Mouse (Mus musculus) MEL (cell line): Measurements from ENCODE around the gene Vwf. TPM values are rescaled to one million over a fixed set of nuclear protein-coding genes. Genes with fewer than 3 reads are reported as not detected.

Experiments
- DNase-seq: peaks from one replicate; pipeline ENCODE4 v3.0.0; 2011; ENCODE audit warnings: low read depth, low spot score
- H3K27ac ChIP-seq: 2 replicates; pipeline ENCODE4 v1.5.1; 2012; ENCODE audit warnings: low read depth, mild to moderate bottlenecking, control low read depth, low read length, moderate library complexity; ENCODE audit not compliant: control insufficient read depth
- H3K27me3 ChIP-seq, 2 experiments: fragments of 150-350 bp in 1 of 2; sonication (generic) in 1 of 2; 2 replicates each; pipeline ENCODE4 v1.6.1; 2012; ENCODE audit warnings: low read length in 2 of 2, mild to moderate bottlenecking in 2 of 2, improper control_type of control experiment in 1 of 2, moderate library complexity in 1 of 2; ENCODE audit not compliant: insufficient read depth in 2 of 2, control insufficient read depth in 1 of 2
- H3K36me3 ChIP-seq, 2 experiments: 2 replicates each; pipeline ENCODE4 v1.6.1; 2012 to 2014; ENCODE audit warnings: low read length in 2 of 2, improper control_type of control experiment in 1 of 2, inconsistent platforms in 1 of 2, mild to moderate bottlenecking in 1 of 2; ENCODE audit not compliant: insufficient read depth in 2 of 2, control insufficient read depth in 1 of 2
- H3K4me1 ChIP-seq, 2 experiments: fragments of 150-350 bp in 1 of 2; sonication (generic) in 1 of 2; 2 replicates each; pipeline ENCODE4 v1.6.1; 2012; ENCODE audit warnings: low read length in 2 of 2, improper control_type of control experiment in 1 of 2, mild to moderate bottlenecking in 1 of 2; ENCODE audit not compliant: insufficient read depth in 2 of 2, control insufficient read depth in 1 of 2
- H3K4me3 ChIP-seq, 2 experiments: fragments of 150-350 bp in 1 of 2; sonication (generic) in 1 of 2; 2 replicates each; pipeline ENCODE4 v1.5.1; 2012; ENCODE audit warnings: low read depth in 2 of 2, low read length in 2 of 2, mild to moderate bottlenecking in 2 of 2, moderate library complexity in 2 of 2, control low read depth in 1 of 2, improper control_type of control experiment in 1 of 2; ENCODE audit not compliant: control insufficient read depth in 1 of 2, insufficient read depth in 1 of 2
- H3K79me2 ChIP-seq: 2 replicates; pipeline ENCODE4 v1.6.1; 2012; ENCODE audit warnings: mild to moderate bottlenecking, low read length, moderate library complexity; ENCODE audit not compliant: control insufficient read depth, poor library complexity, insufficient read depth
- H3K9ac ChIP-seq: 2 replicates; pipeline ENCODE4 v1.6.1; 2012; ENCODE audit warnings: low read depth, mild to moderate bottlenecking, control low read depth, low read length, moderate library complexity; ENCODE audit not compliant: control insufficient read depth, poor library complexity, severe bottlenecking
- H3K9me3 ChIP-seq: fragments of 150-350 bp; sonication (generic); replicated peaks from 2 replicates; pipeline ENCODE4 v1.6.1; 2012; ENCODE audit warnings: mild to moderate bottlenecking, low read length, improper control_type of control experiment, moderate library complexity; ENCODE audit not compliant: insufficient read depth
- CTCF ChIP-seq, 3 experiments: IDR thresholded peaks in 2 of 3; conservative IDR thresholded peaks in 1 of 3; 2 replicates each; pipeline ENCODE4 v1.5.1; 2011 to 2012; ENCODE audit warnings: low read length in 3 of 3, low read depth in 2 of 3, mild to moderate bottlenecking in 2 of 3, improper control_type of control experiment in 1 of 3, inconsistent platforms in 1 of 3, mixed read lengths in 1 of 3, moderate library complexity in 1 of 3; ENCODE audit not compliant: control insufficient read depth in 1 of 3, insufficient read depth in 1 of 3, poor library complexity in 1 of 3, severe bottlenecking in 1 of 3
- ELF1 ChIP-seq: IDR thresholded peaks from 2 replicates; pipeline ENCODE4 v1.6.1; 2014; ENCODE audit warnings: low read depth, mild to moderate bottlenecking, inconsistent platforms, low read length, improper control_type of control experiment, moderate library complexity
- EP300 ChIP-seq, 2 experiments: IDR thresholded peaks; 2 replicates each; pipeline ENCODE4 v1.6.1; 2011; ENCODE audit warnings: improper control_type of control experiment in 2 of 2, low read length in 2 of 2, low read depth in 1 of 2, mild to moderate bottlenecking in 1 of 2
- MAFK ChIP-seq: IDR thresholded peaks from 2 replicates; pipeline ENCODE4 v1.6.1; 2011; ENCODE audit warnings: low read depth, mild to moderate bottlenecking, low read length, improper control_type of control experiment, borderline replicate concordance
- MYB ChIP-seq: IDR thresholded peaks from 2 replicates; pipeline ENCODE4 v1.6.1; 2011; ENCODE audit warnings: mild to moderate bottlenecking, low read depth, low read length, improper control_type of control experiment
- MYC ChIP-seq: IDR thresholded peaks from 2 replicates; pipeline ENCODE4 v1.6.1; 2011; ENCODE audit warnings: low read depth, mild to moderate bottlenecking, low read length, improper control_type of control experiment, moderate library complexity
- NRF1 ChIP-seq: IDR thresholded peaks from 2 replicates; pipeline ENCODE4 v1.6.1; 2014; ENCODE audit warnings: low read depth, mild to moderate bottlenecking, inconsistent platforms, low read length, improper control_type of control experiment, moderate library complexity; ENCODE audit not compliant: poor library complexity, insufficient read depth, severe bottlenecking
- RAD21 ChIP-seq: IDR thresholded peaks from 2 replicates; pipeline ENCODE4 v1.6.1; 2011; ENCODE audit warnings: mild to moderate bottlenecking, low read depth, low read length, improper control_type of control experiment
- TBP ChIP-seq: IDR thresholded peaks from 2 replicates; pipeline ENCODE4 v1.8.0; 2011; ENCODE audit warnings: low read depth, low read length, improper control_type of control experiment
- USF2 ChIP-seq, 2 experiments: IDR thresholded peaks; 2 replicates each; pipeline ENCODE4 v1.6.1; 2011 to 2012; ENCODE audit warnings: improper control_type of control experiment in 2 of 2, low read length in 2 of 2, borderline replicate concordance in 1 of 2, inconsistent platforms in 1 of 2, low read depth in 1 of 2, mild to moderate bottlenecking in 1 of 2; ENCODE audit not compliant: insufficient read depth in 1 of 2
- polyA plus RNA-seq, 2 experiments: library from polyadenylated mRNA; stranded (reverse) in 1 of 2; unstranded in 1 of 2; fragments of >175 nt in 1 of 2; fragments of >200 nt in 1 of 2; gene quantifications; 2 replicates each; pipeline versions ENCODE4 v1.2.1 to v1.2.4; 2012; ENCODE audit warnings: low replicate concordance in 2 of 2, low read depth in 1 of 2; ENCODE audit not compliant: insufficient read length in 2 of 2, insufficient read depth in 1 of 2, missing spikeins in 1 of 2
- total RNA-seq: library from RNA; depleted of rRNA; stranded (reverse); fragments of 300-350 nt; gene quantifications from 2 replicates; pipeline ENCODE4 v1.2.3, GENCODE M21; 2012

Gene Vwf
- total and polyA plus RNA-seq, 3 experiments, result 0.29 to 0.42 TPM; not detected in 1

DNA sequence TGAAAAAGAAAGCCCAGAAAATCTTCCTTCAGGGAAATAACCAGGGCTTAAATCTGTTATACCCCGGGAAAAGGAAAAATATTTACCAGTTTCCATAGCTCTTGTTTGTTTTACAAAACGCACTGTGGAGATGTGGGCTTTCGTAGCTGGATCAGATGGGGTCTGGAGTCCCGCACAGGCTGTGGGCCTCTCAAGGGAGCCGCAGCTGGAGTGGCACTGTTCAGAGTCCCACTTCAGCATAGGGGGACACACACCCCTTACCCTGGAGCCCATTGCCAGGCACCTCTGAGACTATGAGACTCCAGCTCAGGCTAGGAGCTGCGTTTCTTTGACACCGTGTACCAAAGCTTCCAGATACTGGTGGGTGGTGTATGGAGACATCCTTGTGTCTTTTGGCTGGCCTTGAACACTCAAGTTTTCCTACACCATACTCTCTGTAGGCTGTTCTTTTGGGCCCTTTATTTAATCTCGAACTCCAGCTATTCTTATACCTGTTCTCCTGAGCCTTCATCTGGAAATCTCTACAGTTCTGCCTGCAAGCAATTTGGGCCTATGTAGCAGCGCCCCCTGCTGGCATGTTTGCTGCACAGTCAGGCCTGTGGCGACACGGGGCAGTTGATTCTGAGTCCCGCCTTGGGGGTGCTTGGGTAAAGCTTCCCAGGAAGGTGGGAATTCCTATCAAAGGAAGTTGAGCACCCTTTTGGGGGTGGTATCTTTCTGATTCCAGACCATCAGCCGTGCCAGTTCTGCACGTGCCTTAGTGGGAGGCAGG lies 114.7 kb downstream of the Vwf start:
- TF ChIP-seq MYC, result no peak
- TF ChIP-seq RAD21, result peak; percentile 18
- TF ChIP-seq CTCF (IDR thresholded peaks at IDR 0.05 in 2 of 3, conservative IDR thresholded peaks at IDR 0.05 in 1 of 3; ENCODE audit: control insufficient read depth in 1 of 3, insufficient read depth in 1 of 3, low read depth in 2 of 3, low read length in 3 of 3, poor library complexity in 1 of 3, severe bottlenecking in 1 of 3), result peak; percentile 28 to 70 (median 37)
- DNase-seq, result peak; percentile 17
- no peaks in the 10 kb centered on the region for H3K27me3 ChIP-seq
- no peak overlapping the region for H3K4me3 ChIP-seq
- H3K9ac ChIP-seq, result no peak overlapping the region
- no peaks in the 10 kb centered on the region for H3K9me3 ChIP-seq
- H3K79me2 ChIP-seq, result no peaks in the 10 kb centered on the region
- no peaks in the 10 kb centered on the region for H3K4me1 ChIP-seq
- no peaks in the 10 kb centered on the region for H3K36me3 ChIP-seq
- no peak overlapping the region for H3K27ac ChIP-seq

DNA sequence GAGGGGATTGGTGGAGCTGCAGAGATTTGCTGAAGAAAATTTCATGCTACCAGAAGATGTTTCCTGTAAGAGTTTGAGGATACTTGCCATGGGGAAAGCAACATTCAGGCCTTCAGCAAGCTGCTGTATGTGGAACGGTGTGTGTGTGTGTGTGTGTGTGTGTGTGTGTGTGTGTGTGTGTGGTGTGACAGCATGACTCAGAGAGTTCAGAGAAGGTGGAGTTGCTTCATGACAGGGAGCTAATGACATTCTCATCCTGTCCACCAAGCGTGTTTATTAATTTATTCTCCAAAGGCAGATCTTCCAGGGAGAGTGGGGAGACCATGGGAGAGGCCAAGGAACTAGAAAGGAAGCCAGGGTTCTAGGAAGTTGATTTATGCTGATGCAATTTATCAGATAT lies 117.3 kb downstream of the Vwf start:
- H3K27ac ChIP-seq, result no peak overlapping the region
- H3K9me3 ChIP-seq, result no peaks in the 10 kb centered on the region
- H3K27me3 ChIP-seq, result no peaks in the 10 kb centered on the region
- no peak overlapping the region for H3K9ac ChIP-seq
- no peak overlapping the region for H3K4me3 ChIP-seq
- no peaks in the 10 kb centered on the region for H3K4me1 ChIP-seq
- H3K36me3 ChIP-seq, result no peaks in the 10 kb centered on the region
- no peaks in the 10 kb centered on the region for H3K79me2 ChIP-seq
- TF ChIP-seq ELF1 (no peak), NRF1 (no peak), EP300 (IDR thresholded peaks at IDR 0.05; ENCODE audit: low read depth in 1 of 2, low read length in 2 of 2) (no peak), USF2 (IDR thresholded peaks at IDR 0.05; ENCODE audit: borderline replicate concordance in 1 of 2, insufficient read depth in 1 of 2, low read depth in 1 of 2, low read length in 2 of 2) (no peak), MYB (no peak)
- DNase-seq, result no peak

GRCm38 (mm10) chr6:125671835-125672234 lies 125.3 kb downstream of the Vwf start:
- TF ChIP-seq MAFK (0 out of 2 replicates have a peak, but pooled peaks have one; percentile 49), TBP (no peak)

More at GRCm38 (mm10) chr6:125671835-125672234, 125.3 kb downstream of the Vwf start:
- H3K79me2 ChIP-seq, result no peaks in the 10 kb centered on the region
- no peak for DNase-seq
- H3K4me3 ChIP-seq, result no peak overlapping the region
- no peaks in the 10 kb centered on the region for H3K27me3 ChIP-seq
- H3K9me3 ChIP-seq, result no peaks in the 10 kb centered on the region
- H3K27ac ChIP-seq, result no peak overlapping the region
- no peaks in the 10 kb centered on the region for H3K36me3 ChIP-seq
- H3K9ac ChIP-seq, result no peak overlapping the region
- H3K4me1 ChIP-seq, result no peaks in the 10 kb centered on the region
